Mouse (Mus musculus): ENCODE results near the gene Evpl. TPM values are rescaled to one million over a fixed set of nuclear protein-coding genes. Genes with fewer than 3 reads are reported as not detected.
"Not testable (repeated sequence)": the region's sequence is repeated elsewhere in the genome, so short reads cannot be mapped to it uniquely, and the experiment has no call there.

Evpl gene
- polyA plus RNA-seq, 1 experiment from 2014 or later, result 1.2 TPM

DNA sequence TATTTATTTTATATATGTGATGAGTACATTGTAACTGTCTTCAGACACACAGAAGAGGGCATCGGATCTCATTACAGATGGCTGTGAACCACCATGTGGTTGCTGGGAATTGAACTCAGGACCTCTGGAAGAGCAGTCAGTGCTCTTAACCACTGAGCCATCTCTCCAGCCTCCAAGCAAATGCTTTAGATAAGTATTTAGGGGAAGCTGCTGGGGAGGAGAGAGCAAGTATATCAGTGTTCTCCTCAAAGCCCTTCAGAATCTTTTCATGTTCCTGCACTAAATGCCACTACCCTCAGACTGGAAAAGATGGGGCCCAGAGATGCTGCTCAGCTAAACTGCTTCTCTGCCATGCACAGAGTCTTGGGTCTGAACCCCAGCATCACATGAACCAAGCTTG is 39.3 kb upstream of the Evpl start:
- 87% methylated on average over 1 of the region's 1 CpGs for WGBS
- not testable (repeated sequence) for ATAC-seq (replicated peaks; ENCODE audit: extremely low read depth, insufficient read depth, low FRiP score); H3K4me2 ChIP-seq (ENCODE audit: low read depth, low read length)

DNA sequence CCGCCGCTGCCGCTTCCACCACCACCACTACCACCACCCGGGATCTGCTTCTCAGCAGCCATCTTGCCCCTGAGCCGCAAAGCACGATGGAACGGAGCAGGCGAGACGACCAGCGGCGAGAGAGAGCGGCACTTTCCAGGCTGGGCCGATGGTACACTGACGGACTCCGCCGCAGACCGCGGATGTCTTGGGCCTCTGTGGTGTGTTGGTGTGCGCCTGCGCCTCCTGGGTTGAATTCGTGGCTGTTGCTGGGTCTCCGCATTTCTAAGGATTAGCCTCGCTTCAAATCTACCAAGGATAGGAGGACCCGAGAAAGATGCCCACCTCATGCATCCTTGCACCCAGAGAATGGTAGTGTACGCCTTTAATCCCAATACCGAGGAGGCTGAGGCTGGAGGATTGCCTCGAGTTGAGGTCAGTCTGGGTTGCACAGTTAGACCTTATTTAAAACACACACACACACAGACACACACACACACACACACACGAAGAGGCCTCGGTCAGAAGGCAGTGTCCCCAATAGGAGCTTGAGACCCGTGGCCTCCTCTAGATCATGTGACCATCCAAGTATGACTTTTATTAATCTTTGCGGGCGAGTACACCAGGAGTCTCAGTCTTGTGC is 36.3 kb upstream of the Evpl start, which contains the start of gene Srp68:
TSS of gene Srp68 (minus strand) at position 173 of the 622 bp plus-strand sequence.
- Histone ChIP-seq H3K9ac (ENCODE audit: low read length) (peak within 1 kb of the TSS; percentile 82), H3K4me1 (ENCODE audit: control insufficient read depth, insufficient read depth, low read length) (peaks cover 17% of the 10 kb centered on the region), H3K36me3 (ENCODE audit: control insufficient read depth, insufficient read depth) (peaks cover 10% of the 10 kb centered on the region; the same call in 1 of the 2 replicates), H3K27ac (ENCODE audit: low read length) (peak within 1 kb of the TSS; percentile 80), H3K4me3 (ENCODE audit: low read length) (peak within 1 kb of the TSS; percentile 69), H3K4me2 (ENCODE audit: low read depth, low read length) (peak within 1 kb of the TSS; percentile 79), H3K9me3 (replicated peaks; ENCODE audit: control insufficient read depth, low read length) (no peaks in the 10 kb centered on the region), H3K27me3 (ENCODE audit: control insufficient read depth, insufficient read depth, low read length) (no peaks in the 10 kb centered on the region)
- ATAC-seq (replicated peaks; ENCODE audit: extremely low read depth, insufficient read depth, low FRiP score), result peak; percentile 98
- WGBS, result 3% methylated on average over 32 of the region's 32 CpGs

More for the DNA sequence above, 39.3 kb upstream of the Evpl start:
- H3K9me3 ChIP-seq (replicated peaks; ENCODE audit: control insufficient read depth, low read length); H3K4me3 ChIP-seq (ENCODE audit: low read length); H3K9ac ChIP-seq (ENCODE audit: low read length); H3K27ac ChIP-seq (ENCODE audit: low read length); H3K36me3 ChIP-seq (ENCODE audit: control insufficient read depth, insufficient read depth): not testable (repeated sequence)
- Histone ChIP-seq H3K27me3 (ENCODE audit: control insufficient read depth, insufficient read depth, low read length) (peaks cover 26% of the 10 kb centered on the region), H3K4me1 (ENCODE audit: control insufficient read depth, insufficient read depth, low read length) (peaks cover 21% of the 10 kb centered on the region)

DNA sequence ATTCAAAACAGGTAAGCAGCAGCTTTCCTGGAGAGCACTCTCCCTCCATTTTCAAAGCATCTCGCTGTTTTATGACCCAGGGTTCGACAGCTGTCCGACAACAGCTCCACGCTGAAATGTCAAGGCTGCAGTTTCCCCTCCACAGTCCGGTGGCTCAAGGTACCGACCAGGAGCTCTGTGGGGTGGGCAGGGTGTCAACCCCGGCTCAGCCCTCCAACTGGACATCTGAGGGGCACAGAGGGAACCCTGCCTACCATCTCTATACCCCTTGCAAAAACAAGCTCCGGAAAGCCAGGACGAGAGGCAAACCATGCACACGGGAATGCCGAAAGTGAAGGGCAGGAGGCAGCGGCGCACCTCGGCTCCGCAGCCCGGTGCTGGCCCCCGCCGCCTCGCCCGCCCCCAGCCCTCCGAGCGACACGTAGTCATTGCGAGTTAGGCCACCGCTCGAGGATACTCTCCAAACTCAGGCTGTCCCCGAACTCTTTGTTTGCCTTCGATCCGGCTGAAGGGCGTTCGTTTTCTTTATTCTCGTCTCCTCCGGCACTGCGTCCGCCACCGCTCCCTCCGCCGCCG is 35.7 kb upstream of the Evpl start:
- H3K27me3 ChIP-seq (ENCODE audit: control insufficient read depth, insufficient read depth, low read length), result no peaks in the 10 kb centered on the region
- peak overlapping the region; percentile 79 for H3K4me2 ChIP-seq (ENCODE audit: low read depth, low read length)
- H3K4me1 ChIP-seq (ENCODE audit: control insufficient read depth, insufficient read depth, low read length), result peaks cover 17% of the 10 kb centered on the region
- peaks cover 10% of the 10 kb centered on the region; the same call in 1 of the 2 replicates for H3K36me3 ChIP-seq (ENCODE audit: control insufficient read depth, insufficient read depth)
- WGBS, result under 1% methylated on average over 39 of the region's 39 CpGs
- peak overlapping the region; percentile 69 for H3K4me3 ChIP-seq (ENCODE audit: low read length)
- H3K27ac ChIP-seq (ENCODE audit: low read length), result peak overlapping the region; percentile 80
- no peaks in the 10 kb centered on the region for H3K9me3 ChIP-seq (replicated peaks; ENCODE audit: control insufficient read depth, low read length)
- peak overlapping the region; percentile 82 for H3K9ac ChIP-seq (ENCODE audit: low read length)
- ATAC-seq (replicated peaks; ENCODE audit: extremely low read depth, insufficient read depth, low FRiP score), result peak; percentile 41; the same call in 1 of the 2 replicates

DNA sequence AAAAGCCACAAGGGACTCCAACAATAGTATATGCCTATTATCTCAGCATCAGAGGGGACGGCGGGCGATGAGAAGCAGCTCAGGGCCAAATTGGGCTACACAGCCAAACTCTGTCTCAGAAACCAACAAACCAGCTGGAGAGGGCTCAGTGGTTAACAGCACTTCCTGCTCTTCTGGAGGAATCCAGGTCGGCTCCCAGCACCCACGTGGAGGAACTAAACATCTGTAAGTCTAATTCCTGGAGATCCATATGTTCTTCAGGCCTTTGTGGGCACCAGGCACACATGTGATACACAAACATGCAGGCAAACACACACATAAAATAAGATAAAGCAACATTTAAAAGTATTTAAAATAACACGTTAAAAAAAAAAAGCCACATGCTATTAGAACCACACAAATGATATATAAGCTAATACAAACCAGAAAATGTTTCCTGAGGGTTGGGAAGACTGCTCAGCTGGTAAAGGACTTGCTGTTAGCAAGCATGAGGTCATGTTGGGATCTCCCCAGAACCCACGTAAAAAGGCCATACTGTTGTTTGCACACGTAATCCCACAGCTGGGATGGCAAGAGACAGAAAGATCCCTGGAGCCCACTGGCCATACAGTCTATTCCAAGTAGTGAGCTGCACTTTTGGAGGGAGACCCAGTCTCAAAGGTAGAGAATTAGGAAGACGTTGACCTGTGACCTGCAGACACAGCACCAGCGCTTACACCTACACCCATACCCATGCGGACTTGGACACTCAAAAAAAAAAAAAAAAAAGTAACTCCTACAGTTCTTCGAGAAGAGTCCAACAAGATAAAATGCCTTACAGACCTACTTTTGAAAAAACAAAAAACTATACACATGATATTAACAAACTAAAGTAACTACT is 35.0 kb upstream of the Evpl start:
- Histone ChIP-seq H3K4me1 (ENCODE audit: control insufficient read depth, insufficient read depth, low read length) (peaks cover 17% of the 10 kb centered on the region), H3K4me2 (ENCODE audit: low read depth, low read length) (peak overlapping the region; percentile 79), H3K36me3 (ENCODE audit: control insufficient read depth, insufficient read depth) (peaks cover 14% of the 10 kb centered on the region), H3K4me3 (ENCODE audit: low read length) (peak overlapping the region; percentile 69), H3K9me3 (replicated peaks; ENCODE audit: control insufficient read depth, low read length) (no peaks in the 10 kb centered on the region), H3K9ac (ENCODE audit: low read length) (peak overlapping the region; percentile 82), H3K27ac (ENCODE audit: low read length) (no peak overlapping the region), H3K27me3 (ENCODE audit: control insufficient read depth, insufficient read depth, low read length) (no peaks in the 10 kb centered on the region)
- no peak for ATAC-seq (replicated peaks; ENCODE audit: extremely low read depth, insufficient read depth, low FRiP score)
- WGBS, result 40% methylated on average over 12 of the region's 12 CpGs

DNA sequence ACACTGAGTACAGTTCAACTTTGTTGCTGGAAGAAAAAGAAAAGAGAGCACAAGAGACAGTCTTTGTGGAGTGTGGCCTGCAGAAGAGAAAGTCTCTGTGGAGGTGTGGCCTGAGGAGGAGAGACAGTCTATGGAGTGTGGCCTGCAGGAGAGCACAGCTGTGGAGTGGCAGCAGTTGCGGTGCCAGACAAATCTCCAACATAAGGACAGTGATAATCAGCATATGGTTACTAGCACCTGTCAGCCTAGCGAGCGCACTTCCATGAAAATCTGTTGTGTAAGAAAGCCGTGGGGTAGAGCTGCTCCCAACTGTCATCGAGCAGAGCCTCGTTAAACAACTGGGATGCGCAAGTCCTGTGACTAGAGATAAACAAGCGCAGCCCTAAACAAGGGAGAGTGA is 31.7 kb upstream of the Evpl start:
- no peak overlapping the region for H3K4me3 ChIP-seq (ENCODE audit: low read length)
- no peaks in the 10 kb centered on the region for H3K27me3 ChIP-seq (ENCODE audit: control insufficient read depth, insufficient read depth, low read length)
- peaks cover 14% of the 10 kb centered on the region for H3K4me1 ChIP-seq (ENCODE audit: control insufficient read depth, insufficient read depth, low read length)
- H3K36me3 ChIP-seq (ENCODE audit: control insufficient read depth, insufficient read depth), result peaks cover 40% of the 10 kb centered on the region
- H3K27ac ChIP-seq (ENCODE audit: low read length), result no peak overlapping the region
- H3K9ac ChIP-seq (ENCODE audit: low read length), result no peak overlapping the region
- WGBS, result 91% methylated on average over 8 of the region's 8 CpGs
- no peak for ATAC-seq (replicated peaks; ENCODE audit: extremely low read depth, insufficient read depth, low FRiP score)
- H3K4me2 ChIP-seq (ENCODE audit: low read depth, low read length), result no peak overlapping the region
- H3K9me3 ChIP-seq (replicated peaks; ENCODE audit: control insufficient read depth, low read length), result no peaks in the 10 kb centered on the region

DNA sequence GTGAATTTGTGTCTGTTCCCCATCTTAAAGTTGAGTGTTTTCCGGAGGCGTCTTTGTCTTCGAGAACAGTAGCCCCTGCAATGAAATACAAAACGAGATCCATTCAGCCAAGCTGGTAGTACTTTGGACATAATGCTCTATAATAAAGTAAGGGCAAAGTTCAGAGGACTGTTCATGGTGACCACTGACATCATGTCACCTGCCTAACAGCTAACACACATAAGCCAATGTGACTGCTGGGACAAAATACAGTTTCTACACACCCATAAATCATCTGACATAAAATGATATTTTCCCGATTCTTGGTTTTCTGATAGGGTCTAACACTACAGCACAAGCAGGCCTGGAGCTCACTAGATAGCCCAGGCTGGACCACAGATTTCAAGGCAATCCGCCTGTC is 30.4 kb upstream of the Evpl start:
- no peak overlapping the region for H3K9ac ChIP-seq (ENCODE audit: low read length)
- ATAC-seq (replicated peaks; ENCODE audit: extremely low read depth, insufficient read depth, low FRiP score), result no peak
- WGBS, result 96% methylated on average over 6 of the region's 6 CpGs

DNA sequence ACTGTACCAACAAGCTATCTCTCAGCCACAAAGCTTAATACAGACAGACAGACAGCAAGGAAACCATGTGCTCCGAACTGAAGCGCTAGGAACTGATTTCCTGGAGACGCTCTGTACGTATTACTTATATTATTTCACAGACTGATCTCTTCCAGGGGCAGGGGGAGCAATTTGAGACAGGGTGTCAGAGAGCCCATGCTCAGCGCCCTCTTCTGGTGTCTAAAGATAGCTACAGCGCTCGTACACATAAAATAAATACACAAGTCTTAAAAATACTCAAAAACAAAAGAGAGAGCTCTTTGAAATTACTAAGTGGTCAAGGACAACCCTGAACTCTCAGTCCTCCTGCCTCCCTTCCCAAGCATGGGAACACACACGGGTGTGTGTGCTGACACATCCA is 29.8 kb upstream of the Evpl start:
- H3K4me1 ChIP-seq (ENCODE audit: control insufficient read depth, insufficient read depth, low read length), result peaks cover 8% of the 10 kb centered on the region
- H3K27me3 ChIP-seq (ENCODE audit: control insufficient read depth, insufficient read depth, low read length), result no peaks in the 10 kb centered on the region
- no peaks in the 10 kb centered on the region for H3K9me3 ChIP-seq (replicated peaks; ENCODE audit: control insufficient read depth, low read length)
- WGBS, result 84% methylated on average over 8 of the region's 8 CpGs
- no peak overlapping the region for H3K27ac ChIP-seq (ENCODE audit: low read length)
- peaks cover 56% of the 10 kb centered on the region for H3K36me3 ChIP-seq (ENCODE audit: control insufficient read depth, insufficient read depth)
- no peak overlapping the region for H3K4me3 ChIP-seq (ENCODE audit: low read length)
- no peak for ATAC-seq (replicated peaks; ENCODE audit: extremely low read depth, insufficient read depth, low FRiP score)
- H3K9ac ChIP-seq (ENCODE audit: low read length), result no peak overlapping the region
- no peak overlapping the region for H3K4me2 ChIP-seq (ENCODE audit: low read depth, low read length)

More for the DNA sequence above, 30.4 kb upstream of the Evpl start:
- H3K9me3 ChIP-seq (replicated peaks; ENCODE audit: control insufficient read depth, low read length), result no peaks in the 10 kb centered on the region
- H3K4me3 ChIP-seq (ENCODE audit: low read length), result no peak overlapping the region
- peaks cover 13% of the 10 kb centered on the region for H3K4me1 ChIP-seq (ENCODE audit: control insufficient read depth, insufficient read depth, low read length)
- H3K27ac ChIP-seq (ENCODE audit: low read length), result no peak overlapping the region
- H3K4me2 ChIP-seq (ENCODE audit: low read depth, low read length), result no peak overlapping the region
- H3K27me3 ChIP-seq (ENCODE audit: control insufficient read depth, insufficient read depth, low read length), result no peaks in the 10 kb centered on the region
- peaks cover 51% of the 10 kb centered on the region for H3K36me3 ChIP-seq (ENCODE audit: control insufficient read depth, insufficient read depth)

DNA sequence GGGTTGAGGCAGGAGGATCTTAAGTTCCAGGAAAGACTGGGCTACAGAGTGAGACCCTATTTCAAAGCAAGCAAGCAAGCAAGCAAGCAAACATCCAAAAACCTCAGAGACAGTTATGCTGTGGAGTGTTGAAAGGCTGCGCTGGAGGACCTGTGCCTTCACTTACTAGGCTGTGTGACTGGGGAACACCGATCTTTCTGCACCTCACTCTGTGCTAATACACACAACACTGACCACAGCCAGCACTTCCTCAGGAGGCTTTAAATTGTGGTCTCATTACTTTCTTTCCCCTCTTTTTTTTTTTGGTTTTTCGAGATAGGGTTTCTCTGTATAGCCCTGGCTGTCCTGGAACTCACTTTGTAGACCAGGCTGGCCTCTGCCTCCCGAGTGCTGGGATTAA is 28.0 kb upstream of the Evpl start:
- Histone ChIP-seq H3K9ac (ENCODE audit: low read length) (no peak overlapping the region), H3K4me1 (ENCODE audit: control insufficient read depth, insufficient read depth, low read length) (no peaks in the 10 kb centered on the region), H3K36me3 (ENCODE audit: control insufficient read depth, insufficient read depth) (peaks cover 68% of the 10 kb centered on the region), H3K9me3 (replicated peaks; ENCODE audit: control insufficient read depth, low read length) (no peaks in the 10 kb centered on the region), H3K4me2 (ENCODE audit: low read depth, low read length) (no peak overlapping the region), H3K27me3 (ENCODE audit: control insufficient read depth, insufficient read depth, low read length) (no peaks in the 10 kb centered on the region), H3K27ac (ENCODE audit: low read length) (0 out of 2 replicates have a peak overlapping the region, but pooled peaks have one; percentile 5), H3K4me3 (ENCODE audit: low read length) (no peak overlapping the region)
- no peak for ATAC-seq (replicated peaks; ENCODE audit: extremely low read depth, insufficient read depth, low FRiP score)
- 93% methylated on average over 4 of the region's 4 CpGs for WGBS
